Mouse (Mus musculus) heart, adult 2 months (tissue): Measurements from ENCODE around the gene Agbl3.

Experiments used
- CTCF ChIP-seq: fragments of 200-600 bp; IDR thresholded peaks from 2 replicates; pipeline ENCODE4 v1.8.1; 2022; ENCODE audit warnings: antibody characterized with exemption, mild to moderate bottlenecking, moderate library complexity
- POLR2A ChIP-seq: fragments of 200-500 bp; IDR thresholded peaks from 2 replicates; pipeline ENCODE4 v1.6.1; 2011; ENCODE audit warnings: mild to moderate bottlenecking, low read depth, low read length, control low read depth; ENCODE audit not compliant: insufficient read depth

DNA sequence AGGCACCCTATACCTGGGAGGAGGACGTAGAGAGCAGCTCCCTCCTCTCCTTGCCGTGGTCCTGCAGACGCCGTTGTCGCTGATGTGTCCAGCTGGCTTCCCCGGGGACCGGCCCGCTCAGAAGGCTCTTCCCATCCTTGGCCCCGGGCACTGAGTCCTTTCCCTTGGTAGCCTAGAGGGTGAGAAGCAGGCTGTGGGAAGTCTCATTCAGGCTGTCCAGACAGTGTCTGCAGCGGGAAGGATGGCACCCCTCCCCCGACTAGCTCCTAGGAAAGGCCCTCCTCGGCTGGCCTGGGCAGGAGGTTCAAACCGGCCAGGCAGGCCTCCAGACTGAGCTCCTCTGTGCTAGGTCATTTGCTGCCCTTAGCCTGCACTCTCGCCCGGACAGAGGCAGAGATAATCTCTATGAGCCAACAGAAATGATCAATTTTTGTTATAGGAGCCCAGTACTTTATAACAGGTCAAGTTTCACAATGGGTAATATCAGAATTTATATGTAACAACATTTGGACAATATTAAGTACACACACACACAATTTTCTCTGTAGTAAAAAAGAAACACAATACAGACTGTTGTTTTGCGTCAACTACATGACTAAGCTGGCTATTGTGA lies 116.0 kb downstream of the Agbl3 start:
- TF ChIP-seq POLR2A (no peak), CTCF (no peak)
